Mouse (Mus musculus) kidney, embryonic 15.5 days (tissue): ENCODE data around the gene Stum. TPM values are rescaled to one million over a fixed set of nuclear protein-coding genes. Genes with fewer than 3 reads are reported as not detected.
A peak's percentile ranks its signal among the peaks of the same experiment; 100 is the strongest.

Experiments
- ATAC-seq: fragments of 200-750 bp; cut with Nextera tagmentation; replicated peaks from 2 replicates; pipeline ENCODE4 v1.8.0; 2017; ENCODE audit warnings: moderate TSS enrichment; ENCODE audit not compliant: low FRiP score
- H3K27ac ChIP-seq: fragments of 300-500 bp; sonication (generic); 2 replicates; pipeline ENCODE4 v1.5.1; 2015; ENCODE audit warnings: mild to moderate bottlenecking, inconsistent platforms
- H3K27me3 ChIP-seq: fragments of 300-500 bp; sonication (generic); 2 replicates; pipeline ENCODE4 v1.6.1; 2015; ENCODE audit warnings: inconsistent platforms
- H3K36me3 ChIP-seq: fragments of 300-500 bp; sonication (generic); 2 replicates; pipeline ENCODE4 v1.6.1; 2015; ENCODE audit warnings: inconsistent platforms
- H3K4me1 ChIP-seq: fragments of 300-500 bp; sonication (generic); 2 replicates; pipeline ENCODE4 v1.6.1; 2015; ENCODE audit warnings: inconsistent platforms
- H3K4me2 ChIP-seq: fragments of 300-500 bp; sonication (generic); 2 replicates; pipeline ENCODE4 v1.6.1; 2015; ENCODE audit warnings: moderate library complexity, mild to moderate bottlenecking, inconsistent platforms
- H3K4me3 ChIP-seq: fragments of 300-500 bp; sonication (generic); replicated peaks from 2 replicates; pipeline ENCODE4 v1.5.1; 2015; ENCODE audit warnings: mild to moderate bottlenecking, inconsistent platforms
- H3K9ac ChIP-seq: fragments of 300-500 bp; sonication (generic); 2 replicates; pipeline ENCODE4 v1.6.1; 2015; ENCODE audit warnings: mild to moderate bottlenecking, inconsistent platforms
- H3K9me3 ChIP-seq: fragments of 300-500 bp; sonication (generic); replicated peaks from 2 replicates; pipeline ENCODE4 v1.6.1; 2016; ENCODE audit warnings: inconsistent platforms
- WGBS: fragments of 180-500 bp; shearing (Covaris S2); methylation state at CpG from one replicate; pipeline ENCODE4 v1.1.7; 2015; ENCODE audit warnings: mixed read lengths; 5-methylcytosine and 5-hydroxymethylcytosine counted together
- polyA plus RNA-seq: library from polyadenylated mRNA; unstranded; fragments of >200 nt; fragmentation: Nextera tagmentation; extraction: Ambion mirVana; gene quantifications from 2 replicates; pipeline ENCODE4 v1.2.1, GENCODE M21; 2015

Stum gene
- polyA plus RNA-seq, 1 experiment from 2014 or later, result 1.7 TPM

GRCm38 (mm10) chr1:180458274-180458673 is 25.0 kb downstream of the Stum start:
- WGBS, result 54% methylated on average over 6 of the region's 6 CpGs
- Histone ChIP-seq H3K27me3 (no peaks in the 10 kb centered on the region), H3K9me3 (no peaks in the 10 kb centered on the region), H3K4me2 (no peak overlapping the region), H3K27ac (no peak overlapping the region), H3K36me3 (no peaks in the 10 kb centered on the region), H3K4me3 (no peak overlapping the region), H3K9ac (no peak overlapping the region), H3K4me1 (peaks cover 5% of the 10 kb centered on the region; the same call in 1 of the 2 replicates)
- no peak for ATAC-seq

GRCm38 (mm10) chr1:180449641-180450040 is 33.7 kb downstream of the Stum start:
- Histone ChIP-seq H3K4me2 (no peak overlapping the region), H3K27ac (no peak overlapping the region), H3K36me3 (no peaks in the 10 kb centered on the region), H3K27me3 (0 out of 2 replicates have a peak, but pooled peaks cover 3% of the 10 kb centered on the region), H3K4me3 (no peak overlapping the region), H3K9me3 (no peaks in the 10 kb centered on the region), H3K9ac (no peak overlapping the region), H3K4me1 (peaks cover 10% of the 10 kb centered on the region)
- WGBS, result 46% methylated on average over 2 of the region's 2 CpGs
- ATAC-seq, result no peak

GRCm38 (mm10) chr1:180444411-180444810 is 38.9 kb downstream of the Stum start:
- peaks cover 16% of the 10 kb centered on the region for H3K4me1 ChIP-seq
- H3K9me3 ChIP-seq, result no peaks in the 10 kb centered on the region
- H3K27me3 ChIP-seq, result no peaks in the 10 kb centered on the region
- no peak overlapping the region for H3K4me2 ChIP-seq
- WGBS, result 57% methylated on average over 3 of the region's 3 CpGs
- H3K27ac ChIP-seq, result peak overlapping the region; percentile 46; the same call in 1 of the 2 replicates
- no peak overlapping the region for H3K9ac ChIP-seq
- peak; percentile 73; the same call in 1 of the 2 replicates for ATAC-seq
- no peaks in the 10 kb centered on the region for H3K36me3 ChIP-seq
- no peak overlapping the region for H3K4me3 ChIP-seq

- 80% methylated on average over 4 of the region's 4 CpGs for WGBS
- Histone ChIP-seq H3K4me3 (no peak overlapping the region), H3K27me3 (no peaks in the 10 kb centered on the region), H3K4me1 (peaks cover 12% of the 10 kb centered on the region), H3K36me3 (no peaks in the 10 kb centered on the region), H3K9me3 (no peaks in the 10 kb centered on the region), H3K4me2 (no peak overlapping the region), H3K9ac (no peak overlapping the region), H3K27ac (no peak overlapping the region)
- ATAC-seq, result no peak
Observed at GRCm38 (mm10) chr1:180439496-180439895, 43.8 kb downstream of the Stum start.

GRCm38 (mm10) chr1:180434925-180435324 is 48.4 kb downstream of the Stum start:
- Histone ChIP-seq H3K4me3 (no peak overlapping the region), H3K9ac (no peak overlapping the region), H3K9me3 (no peaks in the 10 kb centered on the region), H3K27ac (no peak overlapping the region), H3K36me3 (no peaks in the 10 kb centered on the region), H3K4me1 (peaks cover 22% of the 10 kb centered on the region), H3K27me3 (no peaks in the 10 kb centered on the region; the same call in 1 of the 2 replicates), H3K4me2 (peak overlapping the region; percentile 32)
- no peak for ATAC-seq
- 8% methylated on average over 9 of the region's 9 CpGs for WGBS

- H3K4me2 ChIP-seq, result no peak overlapping the region
- no peaks in the 10 kb centered on the region for H3K9me3 ChIP-seq
- ATAC-seq, result peak; percentile 86
- no peak overlapping the region for H3K9ac ChIP-seq
- H3K27ac ChIP-seq, result no peak overlapping the region
- peaks cover 22% of the 10 kb centered on the region for H3K4me1 ChIP-seq
- WGBS, result 20% methylated on average over 7 of the region's 7 CpGs
- no peaks in the 10 kb centered on the region; the same call in 1 of the 2 replicates for H3K27me3 ChIP-seq
- no peak overlapping the region for H3K4me3 ChIP-seq
- H3K36me3 ChIP-seq, result no peaks in the 10 kb centered on the region
Observed at GRCm38 (mm10) chr1:180433796-180434566, 49.3 kb downstream of the Stum start.

GRCm38 (mm10) chr1:180433098-180433538 is 50.2 kb downstream of the Stum start:
- Histone ChIP-seq H3K4me1 (peaks cover 23% of the 10 kb centered on the region), H3K27ac (no peak overlapping the region), H3K9me3 (no peaks in the 10 kb centered on the region), H3K4me3 (peak overlapping the region; percentile 34), H3K27me3 (no peaks in the 10 kb centered on the region; the same call in 1 of the 2 replicates), H3K9ac (peak overlapping the region; percentile 29; the same call in 1 of the 2 replicates), H3K36me3 (no peaks in the 10 kb centered on the region), H3K4me2 (peak overlapping the region; percentile 61)
- WGBS, result 2% methylated on average over 16 of the region's 16 CpGs
- peak; percentile 16; the same call in 1 of the 2 replicates for ATAC-seq

GRCm38 (mm10) chr1:180431833-180432232 is 51.5 kb downstream of the Stum start:
- Histone ChIP-seq H3K36me3 (no peaks in the 10 kb centered on the region), H3K27ac (no peak overlapping the region), H3K9ac (no peak overlapping the region), H3K4me1 (peaks cover 33% of the 10 kb centered on the region), H3K4me3 (no peak overlapping the region), H3K27me3 (no peaks in the 10 kb centered on the region; the same call in 1 of the 2 replicates), H3K4me2 (no peak overlapping the region), H3K9me3 (no peaks in the 10 kb centered on the region)
- no peak for ATAC-seq
- 71% methylated on average over 12 of the region's 12 CpGs for WGBS

GRCm38 (mm10) chr1:180429819-180430218 is 53.5 kb downstream of the Stum start:
- Histone ChIP-seq H3K9me3 (no peaks in the 10 kb centered on the region), H3K4me2 (no peak overlapping the region), H3K9ac (no peak overlapping the region), H3K36me3 (no peaks in the 10 kb centered on the region), H3K27me3 (no peaks in the 10 kb centered on the region; the same call in 1 of the 2 replicates), H3K4me1 (peaks cover 29% of the 10 kb centered on the region), H3K27ac (no peak overlapping the region), H3K4me3 (no peak overlapping the region)
- no peak for ATAC-seq
- 67% methylated on average over 5 of the region's 5 CpGs for WGBS

- Histone ChIP-seq H3K36me3 (no peaks in the 10 kb centered on the region), H3K9ac (no peak overlapping the region), H3K4me1 (peaks cover 23% of the 10 kb centered on the region), H3K4me3 (no peak overlapping the region), H3K9me3 (no peaks in the 10 kb centered on the region), H3K27me3 (no peaks in the 10 kb centered on the region; the same call in 1 of the 2 replicates), H3K27ac (no peak overlapping the region), H3K4me2 (no peak overlapping the region)
- ATAC-seq, result no peak
- 78% methylated on average over 8 of the region's 8 CpGs for WGBS
Observed at GRCm38 (mm10) chr1:180428871-180429270, 54.4 kb downstream of the Stum start.

GRCm38 (mm10) chr1:180428101-180428712 is 55.1 kb downstream of the Stum start:
- ATAC-seq, result no peak
- 0 out of 2 replicates have a peak overlapping the region, but pooled peaks have one; percentile 15 for H3K4me2 ChIP-seq
- WGBS, result 26% methylated on average over 9 of the region's 9 CpGs
- no peak overlapping the region for H3K27ac ChIP-seq
- no peak overlapping the region for H3K9ac ChIP-seq
- H3K27me3 ChIP-seq, result no peaks in the 10 kb centered on the region; the same call in 1 of the 2 replicates
- no peaks in the 10 kb centered on the region for H3K9me3 ChIP-seq
- no peak overlapping the region for H3K4me3 ChIP-seq
- no peaks in the 10 kb centered on the region for H3K36me3 ChIP-seq
- H3K4me1 ChIP-seq, result peaks cover 23% of the 10 kb centered on the region

GRCm38 (mm10) chr1:180427685-180428084 is 55.6 kb downstream of the Stum start:
- no peak overlapping the region for H3K27ac ChIP-seq

More at GRCm38 (mm10) chr1:180427685-180428084, 55.6 kb downstream of the Stum start:
- Histone ChIP-seq H3K4me1 (peaks cover 23% of the 10 kb centered on the region), H3K4me3 (no peak overlapping the region), H3K9me3 (no peaks in the 10 kb centered on the region), H3K9ac (0 out of 2 replicates have a peak overlapping the region, but pooled peaks have one; percentile 0), H3K4me2 (0 out of 2 replicates have a peak overlapping the region, but pooled peaks have one; percentile 15), H3K36me3 (no peaks in the 10 kb centered on the region), H3K27me3 (no peaks in the 10 kb centered on the region; the same call in 1 of the 2 replicates)
- ATAC-seq, result no peak
- WGBS, result 48% methylated on average over 10 of the region's 10 CpGs
